Mouse (Mus musculus): ENCODE measurements around the gene Dhrs3. TPM values are rescaled to one million over a fixed set of nuclear protein-coding genes. Genes with fewer than 3 reads are reported as not detected.

The Dhrs3 gene
- polyA plus RNA-seq, 1 experiment from 2014 or later: 41.9 TPM

DNA sequence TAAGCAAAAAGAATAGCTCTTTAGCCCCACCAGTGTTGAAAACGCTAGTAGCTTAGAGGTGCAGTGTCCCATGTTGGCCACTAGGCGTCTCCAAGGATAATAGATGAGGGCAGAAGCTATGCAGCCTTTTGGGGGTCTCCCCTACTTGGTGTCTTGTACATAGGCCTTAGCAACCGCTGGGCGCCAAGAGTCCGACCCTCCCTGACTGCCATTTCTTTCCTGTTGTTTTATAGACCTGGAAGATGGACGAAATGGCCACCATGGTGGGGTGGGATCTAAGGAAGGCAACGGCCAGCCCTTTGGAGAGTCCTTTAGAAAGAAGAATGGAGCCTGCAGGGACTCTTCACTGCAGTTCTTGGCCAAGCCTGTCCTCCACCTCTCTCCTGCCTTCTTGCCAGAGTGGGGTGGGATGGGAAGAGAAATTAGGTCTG, 1.9 kb upstream of the Dhrs3 start:
- Histone ChIP-seq H3K27me3 (peaks cover 40% of the 10 kb centered on the region), H3K9me3 (no peaks in the 10 kb centered on the region), H3K4me2 (no peak overlapping the region), H3K36me3 (no peaks in the 10 kb centered on the region), H3K27ac (no peak overlapping the region), H3K4me1 (replicated peaks) (peaks cover 37% of the 10 kb centered on the region), H3K9ac (no peak overlapping the region), H3K4me3 (no peak overlapping the region)
- WGBS: 9% methylated on average over 7 of the region's 7 CpGs
- no peak for ATAC-seq (ENCODE audit: low FRiP score)

DNA sequence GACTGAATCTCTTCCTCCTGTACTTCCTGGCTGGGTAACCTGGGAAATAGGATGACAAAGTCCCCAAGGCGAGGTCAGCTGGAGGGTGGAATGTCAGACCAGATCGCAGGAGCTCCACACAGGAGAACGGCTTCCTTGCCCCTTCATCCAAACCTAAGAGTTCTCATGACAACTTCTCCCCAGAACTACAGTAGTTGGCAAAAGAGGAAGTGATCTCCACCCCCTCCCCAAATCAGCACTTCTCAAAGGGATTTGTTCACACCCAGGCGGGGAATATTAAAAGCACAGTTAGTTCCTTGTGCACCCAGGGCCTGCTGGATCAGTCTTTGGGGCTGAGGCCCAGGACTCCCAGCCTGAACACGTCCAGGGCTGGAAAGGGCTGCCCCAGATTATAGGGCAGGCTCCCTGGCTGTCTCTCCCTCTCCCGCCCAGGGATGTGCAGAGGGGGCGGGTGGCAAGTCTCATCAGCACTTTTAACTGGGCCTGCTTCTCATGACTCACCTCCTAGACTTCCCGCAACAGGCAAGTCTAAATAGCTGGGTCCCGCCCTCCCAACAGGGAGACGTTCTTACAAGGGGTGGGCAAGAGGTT, 1.4 kb upstream of the Dhrs3 start:
- peaks cover 39% of the 10 kb centered on the region for H3K4me1 ChIP-seq (replicated peaks)
- H3K4me2 ChIP-seq: peak overlapping the region; percentile 87
- 52% methylated on average over 10 of the region's 10 CpGs for WGBS
- no peaks in the 10 kb centered on the region for H3K36me3 ChIP-seq
- H3K9me3 ChIP-seq: no peaks in the 10 kb centered on the region
- no peak overlapping the region for H3K9ac ChIP-seq
- H3K27ac ChIP-seq: peak overlapping the region; percentile 20; the same call in 1 of the 2 replicates
- no peak overlapping the region for H3K4me3 ChIP-seq
- H3K27me3 ChIP-seq: peaks cover 46% of the 10 kb centered on the region
- ATAC-seq (ENCODE audit: low FRiP score): no peak

DNA sequence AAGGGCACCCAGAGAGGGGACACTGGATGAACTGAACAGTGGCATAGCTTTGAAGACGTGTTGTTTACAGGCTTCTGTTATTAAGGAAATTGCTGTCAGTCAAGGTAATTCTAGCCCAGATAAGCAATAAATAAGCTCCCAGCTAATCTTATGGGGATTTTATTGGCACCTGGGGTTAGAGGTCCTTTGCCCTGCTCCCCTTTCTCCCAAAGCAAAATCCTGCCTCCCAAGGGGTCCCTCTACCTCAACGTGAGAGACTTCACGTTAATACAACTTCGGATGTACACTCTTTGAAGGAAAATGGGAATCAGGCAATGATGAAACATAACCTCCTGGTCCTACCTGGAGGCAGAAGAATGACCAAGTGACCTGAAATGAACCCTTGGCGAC, 889 bp upstream of the Dhrs3 start:
- Histone ChIP-seq H3K4me1 (replicated peaks) (peaks cover 40% of the 10 kb centered on the region), H3K27me3 (peaks cover 46% of the 10 kb centered on the region), H3K4me2 (peak overlapping the region; percentile 87), H3K9me3 (no peaks in the 10 kb centered on the region), H3K36me3 (no peaks in the 10 kb centered on the region), H3K9ac (peak overlapping the region; percentile 61), H3K27ac (peak overlapping the region; percentile 20), H3K4me3 (peak overlapping the region; percentile 49)
- no peak for ATAC-seq (ENCODE audit: low FRiP score)
- WGBS: 14% methylated on average over 5 of the region's 5 CpGs

DNA sequence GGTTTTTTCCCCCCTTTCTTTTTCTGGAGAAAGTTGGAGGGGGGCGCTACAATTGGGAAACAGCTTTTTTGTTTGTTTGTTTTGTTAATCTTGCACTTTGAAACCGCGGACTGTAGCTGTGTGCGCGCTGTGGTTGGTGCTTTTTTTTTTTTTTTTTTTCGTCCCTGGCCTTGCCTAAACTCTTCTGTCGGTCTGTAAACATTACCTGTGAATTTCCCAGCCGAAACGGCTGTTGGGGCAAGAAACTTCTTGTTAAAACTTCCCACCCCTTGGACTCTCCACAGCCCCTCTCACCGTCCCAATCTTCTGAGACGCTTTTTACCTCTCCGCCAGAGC, 278 bp downstream of the Dhrs3 start:
- no peak for ATAC-seq (ENCODE audit: low FRiP score)
- peaks cover 46% of the 10 kb centered on the region for H3K27me3 ChIP-seq
- under 1% methylated on average over 12 of the region's 12 CpGs for WGBS
- H3K4me1 ChIP-seq (replicated peaks): peaks cover 40% of the 10 kb centered on the region
- no peak overlapping the region for H3K27ac ChIP-seq
- H3K9ac ChIP-seq: peak overlapping the region; percentile 71
- H3K36me3 ChIP-seq: no peaks in the 10 kb centered on the region
- no peaks in the 10 kb centered on the region for H3K9me3 ChIP-seq
- H3K4me2 ChIP-seq: peak overlapping the region; percentile 87
- peak overlapping the region; percentile 49 for H3K4me3 ChIP-seq

DNA sequence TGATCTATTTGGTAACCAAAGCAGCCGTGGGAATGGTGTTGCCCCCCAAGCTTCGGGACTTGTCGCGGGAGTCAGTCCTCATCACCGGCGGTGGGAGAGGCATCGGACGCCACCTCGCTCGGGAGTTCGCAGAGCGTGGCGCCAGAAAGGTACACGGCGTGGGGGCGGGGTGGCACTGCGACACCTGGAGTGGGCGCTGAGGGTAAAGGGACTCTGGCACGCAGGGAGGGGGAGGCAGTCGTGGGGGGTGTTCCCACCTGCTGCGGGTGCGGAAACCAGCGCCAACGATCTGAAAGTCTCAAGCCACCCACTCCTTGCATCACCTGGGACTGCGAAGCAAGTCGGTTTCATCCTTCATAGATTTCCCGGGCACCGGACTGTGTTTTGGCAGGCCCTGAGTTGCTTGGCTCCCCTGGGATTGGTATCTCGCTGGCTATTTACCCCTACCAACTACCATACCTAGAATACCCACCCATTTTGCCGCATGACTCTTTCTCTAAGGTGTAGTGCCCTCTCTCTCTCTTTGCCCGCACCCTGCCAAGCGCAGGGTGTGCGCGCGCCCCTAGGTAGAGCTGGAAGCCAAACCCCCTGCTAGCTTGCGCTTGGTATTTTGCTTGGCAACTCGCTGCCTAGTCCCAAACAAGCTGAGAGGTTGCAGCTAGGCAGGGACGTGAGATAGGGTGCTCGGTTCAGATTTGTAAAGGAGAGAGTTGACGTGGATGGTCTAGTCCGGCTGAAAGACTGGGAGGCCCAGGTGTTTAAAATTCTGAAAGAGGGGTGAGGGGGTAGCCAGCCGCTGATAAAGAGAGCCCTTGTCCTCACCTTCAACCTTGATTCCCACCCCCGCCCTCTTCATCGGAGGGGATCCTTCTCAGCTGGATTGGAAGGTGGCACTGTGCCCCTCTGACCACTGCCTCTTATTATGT, 1.2 kb downstream of the Dhrs3 start:
- peak overlapping the region; percentile 71 for H3K9ac ChIP-seq
- H3K27ac ChIP-seq: peak overlapping the region; percentile 52
- H3K4me2 ChIP-seq: peak overlapping the region; percentile 87
- peak overlapping the region; percentile 49 for H3K4me3 ChIP-seq
- WGBS: under 1% methylated on average over 43 of the region's 44 CpGs
- peaks cover 46% of the 10 kb centered on the region for H3K27me3 ChIP-seq
- peaks cover 40% of the 10 kb centered on the region for H3K4me1 ChIP-seq (replicated peaks)
- ATAC-seq (ENCODE audit: low FRiP score): 0 out of 2 replicates have a peak, but pooled peaks have one; percentile 2
- no peaks in the 10 kb centered on the region for H3K36me3 ChIP-seq
- no peaks in the 10 kb centered on the region for H3K9me3 ChIP-seq

DNA sequence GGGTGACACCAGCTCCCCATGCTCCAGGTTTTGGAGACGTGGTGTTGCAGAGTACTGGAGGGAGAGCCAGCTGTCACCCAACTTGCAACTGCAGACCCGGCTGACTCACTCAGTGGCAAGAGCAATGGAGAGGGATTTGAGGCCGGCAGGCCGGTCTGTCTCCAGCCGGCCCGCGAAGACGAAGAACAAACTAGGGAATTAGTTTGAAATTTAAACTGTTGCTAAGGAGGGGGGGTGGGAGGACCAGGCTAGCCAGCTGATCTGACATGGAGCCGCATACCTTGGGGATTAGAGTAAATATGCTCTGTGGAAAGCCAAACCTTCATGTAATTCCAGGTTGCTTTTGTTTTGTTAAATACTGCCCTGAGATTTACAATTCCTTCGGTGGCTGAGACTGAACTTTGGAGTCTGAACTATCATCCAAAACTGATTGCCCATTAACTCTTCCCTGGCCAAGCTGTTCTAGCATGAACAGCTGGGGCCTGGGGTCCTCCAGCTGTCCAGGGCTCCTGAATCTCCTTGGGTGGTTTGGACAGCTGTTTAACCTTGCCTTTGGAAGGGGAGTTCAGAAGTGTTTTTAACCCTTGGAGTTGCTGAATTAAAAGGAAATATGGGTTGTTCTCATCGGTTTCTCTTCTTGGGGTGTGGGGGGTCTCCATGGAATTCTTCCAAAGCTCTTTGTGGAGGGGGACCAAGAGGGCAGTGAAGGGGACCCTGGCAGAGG, 2.0 kb downstream of the Dhrs3 start:
- Histone ChIP-seq H3K4me3 (peak overlapping the region; percentile 49), H3K36me3 (no peaks in the 10 kb centered on the region), H3K27ac (peak overlapping the region; percentile 20), H3K27me3 (peaks cover 46% of the 10 kb centered on the region), H3K9ac (peak overlapping the region; percentile 71), H3K4me1 (replicated peaks) (peaks cover 40% of the 10 kb centered on the region), H3K9me3 (no peaks in the 10 kb centered on the region), H3K4me2 (peak overlapping the region; percentile 87)
- ATAC-seq (ENCODE audit: low FRiP score): 0 out of 2 replicates have a peak, but pooled peaks have one; percentile 6
- 4% methylated on average over 11 of the region's 11 CpGs for WGBS

DNA sequence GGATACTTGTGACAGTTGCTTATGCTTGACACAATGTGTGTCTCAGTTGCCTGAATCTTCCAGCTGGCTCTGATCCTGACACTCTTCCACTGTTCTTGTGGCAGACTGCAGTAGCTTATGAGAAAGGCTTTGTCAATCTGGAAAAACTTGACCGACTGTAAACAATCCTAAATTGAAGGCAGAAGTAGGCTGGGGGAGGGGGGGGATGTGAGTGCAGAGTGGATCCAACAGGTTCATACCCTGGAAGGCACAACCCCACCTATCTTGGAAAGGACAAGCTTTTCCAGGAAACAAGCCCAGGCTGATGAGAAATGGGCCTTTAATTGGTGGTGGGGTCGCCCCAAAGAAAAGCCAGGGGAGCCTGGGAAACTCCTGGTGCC, 2.6 kb downstream of the Dhrs3 start:
- Histone ChIP-seq H3K9ac (0 out of 2 replicates have a peak overlapping the region, but pooled peaks have one; percentile 71), H3K36me3 (no peaks in the 10 kb centered on the region), H3K4me2 (peak overlapping the region; percentile 87), H3K4me3 (peak overlapping the region; percentile 49), H3K27ac (peak overlapping the region; percentile 20; the same call in 1 of the 2 replicates), H3K9me3 (no peaks in the 10 kb centered on the region), H3K27me3 (peaks cover 46% of the 10 kb centered on the region), H3K4me1 (replicated peaks) (peaks cover 40% of the 10 kb centered on the region)
- ATAC-seq (ENCODE audit: low FRiP score): no peak
- 49% methylated on average over 2 of the region's 2 CpGs for WGBS

DNA sequence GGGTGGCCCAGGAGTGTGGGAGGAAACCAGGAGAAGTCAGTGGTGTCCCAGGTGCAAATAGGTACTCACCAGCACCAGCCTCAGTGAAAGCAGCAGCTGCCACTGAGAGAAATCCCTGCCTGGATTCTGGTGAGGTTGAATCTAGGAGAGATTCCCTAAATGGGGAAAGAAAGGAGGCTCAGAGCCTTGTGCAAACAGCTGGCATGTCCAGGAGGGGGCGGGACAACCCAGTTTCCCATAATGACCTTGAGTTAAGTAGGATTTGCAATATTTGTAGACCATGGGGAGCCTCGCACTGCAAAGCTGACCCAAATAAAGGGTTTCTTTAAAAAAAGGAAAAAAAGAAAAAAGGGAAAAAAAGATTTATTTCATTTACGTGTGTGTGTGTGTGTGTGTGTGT, 3.7 kb downstream of the Dhrs3 start:
- ATAC-seq (ENCODE audit: low FRiP score): no peak
- H3K4me3 ChIP-seq: no peak overlapping the region
- H3K27me3 ChIP-seq: peaks cover 42% of the 10 kb centered on the region
- peaks cover 40% of the 10 kb centered on the region for H3K4me1 ChIP-seq (replicated peaks)
- 81% methylated on average over 3 of the region's 3 CpGs for WGBS
- no peak overlapping the region for H3K9ac ChIP-seq
- H3K27ac ChIP-seq: no peak overlapping the region
- H3K36me3 ChIP-seq: no peaks in the 10 kb centered on the region
- no peaks in the 10 kb centered on the region for H3K9me3 ChIP-seq
- H3K4me2 ChIP-seq: peak overlapping the region; percentile 25

DNA sequence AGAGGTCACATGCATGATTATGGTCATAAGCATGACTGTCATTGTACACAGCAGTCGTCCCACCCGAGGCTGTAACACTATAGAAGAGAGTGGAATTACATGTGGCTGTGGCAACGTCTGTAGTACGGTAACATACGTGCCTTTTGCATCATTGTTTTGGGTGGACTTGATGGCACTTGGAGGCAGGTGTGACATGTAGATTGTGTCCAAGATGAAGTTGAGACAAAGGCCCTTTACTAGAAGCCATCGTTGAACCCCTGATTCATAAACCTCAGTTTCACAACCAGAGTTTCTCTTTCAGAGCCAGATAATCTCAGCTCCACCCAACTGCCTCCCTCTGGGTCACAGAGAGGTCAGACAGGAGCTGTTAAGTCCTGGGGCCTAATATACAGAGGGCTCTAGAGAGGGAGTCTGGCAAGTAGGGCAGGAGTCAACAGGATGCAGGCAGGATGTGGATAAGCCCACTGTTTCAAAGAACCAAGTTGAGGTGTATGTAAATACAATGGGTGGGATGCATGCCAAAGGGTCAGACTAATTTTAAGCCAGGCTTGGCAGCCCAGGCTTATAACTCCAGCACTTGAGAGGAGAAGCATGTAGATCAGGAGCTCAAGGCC, 5.5 kb downstream of the Dhrs3 start:
- Histone ChIP-seq H3K27me3 (peaks cover 28% of the 10 kb centered on the region), H3K9me3 (no peaks in the 10 kb centered on the region), H3K36me3 (no peaks in the 10 kb centered on the region), H3K27ac (no peak overlapping the region), H3K4me2 (no peak overlapping the region), H3K4me1 (replicated peaks) (peaks cover 25% of the 10 kb centered on the region), H3K4me3 (no peak overlapping the region), H3K9ac (no peak overlapping the region)
- no peak for ATAC-seq (ENCODE audit: low FRiP score)
- 80% methylated on average over 6 of the region's 6 CpGs for WGBS

DNA sequence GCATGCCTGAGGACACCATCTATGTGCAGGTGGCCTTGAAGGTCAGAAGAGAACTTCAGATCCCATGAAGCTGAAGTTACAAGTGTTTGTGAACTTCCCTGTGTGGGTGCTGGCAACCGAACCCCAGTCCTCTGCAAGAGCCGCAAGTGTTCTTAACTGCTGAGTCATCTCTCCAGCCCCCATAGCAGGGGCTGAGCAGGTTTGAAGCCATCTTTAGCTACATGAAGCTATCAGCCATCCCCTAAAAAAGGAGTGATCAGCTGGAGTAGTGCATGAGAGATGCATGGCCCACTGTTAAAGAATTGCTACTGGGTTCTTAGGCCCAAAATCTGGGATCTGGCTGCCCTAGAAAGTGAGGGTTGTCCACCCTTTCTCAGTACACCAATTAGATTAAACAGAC, 6.1 kb downstream of the Dhrs3 start:
- no peak overlapping the region for H3K27ac ChIP-seq
- H3K9ac ChIP-seq: no peak overlapping the region
- H3K4me2 ChIP-seq: no peak overlapping the region
- H3K9me3 ChIP-seq: no peaks in the 10 kb centered on the region
- H3K4me3 ChIP-seq: no peak overlapping the region
- 98% methylated on average over 2 of the region's 2 CpGs for WGBS
- no peaks in the 10 kb centered on the region for H3K36me3 ChIP-seq
- H3K27me3 ChIP-seq: peaks cover 23% of the 10 kb centered on the region
- no peak for ATAC-seq (ENCODE audit: low FRiP score)
- peaks cover 19% of the 10 kb centered on the region for H3K4me1 ChIP-seq (replicated peaks)

DNA sequence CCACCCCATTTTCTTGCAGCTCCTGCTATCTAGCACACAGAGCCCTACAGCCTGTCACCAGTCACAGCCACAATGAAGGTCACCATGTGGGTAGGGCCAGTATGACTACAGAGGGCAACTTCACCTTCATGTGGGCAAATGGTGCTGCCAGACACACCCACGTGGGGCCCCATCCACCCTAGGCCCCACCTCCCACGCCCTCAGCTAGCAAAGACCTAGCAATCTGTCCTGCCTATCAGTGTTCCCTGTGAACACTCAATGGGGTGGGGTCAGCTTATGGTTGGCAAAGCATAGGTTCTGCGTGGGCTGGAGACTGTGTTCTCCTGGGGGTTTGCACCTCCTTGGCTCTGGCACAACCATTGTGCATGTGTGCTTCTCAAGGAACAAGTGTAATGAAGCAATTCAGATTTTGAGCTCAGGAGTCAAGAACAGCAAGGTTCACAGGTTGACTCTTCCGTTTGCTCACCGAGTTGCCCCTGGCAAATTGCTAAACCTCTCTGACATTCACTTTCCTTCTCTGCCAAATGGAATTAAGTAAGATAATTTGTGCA, 9.0 kb downstream of the Dhrs3 start:
- 89% methylated on average over 5 of the region's 5 CpGs for WGBS
- H3K4me3 ChIP-seq: no peak overlapping the region
- H3K9me3 ChIP-seq: no peaks in the 10 kb centered on the region
- H3K4me1 ChIP-seq (replicated peaks): 0 out of 2 replicates have a peak, but pooled peaks cover 2% of the 10 kb centered on the region
- H3K27ac ChIP-seq: no peak overlapping the region
- no peak overlapping the region for H3K9ac ChIP-seq
- H3K27me3 ChIP-seq: no peaks in the 10 kb centered on the region
- no peak overlapping the region for H3K4me2 ChIP-seq
- ATAC-seq (ENCODE audit: low FRiP score): no peak
- H3K36me3 ChIP-seq: no peaks in the 10 kb centered on the region; the same call in 1 of the 2 replicates

Measured in hindbrain, embryonic 13.5 days (tissue).